Mouse (Mus musculus): ENCODE results near the gene Misp.

The Misp gene

GRCm38 (mm10) chr10:79873715-79874289 is 53.0 kb downstream of the Misp start:
- DNase-seq (ENCODE audit: low read depth, low spot score), result no peak

- DNase-seq (ENCODE audit: low read depth, low spot score), result no peak
These were observed 53.6 kb downstream of the Misp start, which contains the start of the genes Prtn3 and Plppr3 for GRCm38 (mm10) chr10:79874290-79874862. Gene Prtn3, plus strand, starts transcription at chr10:79874476. Gene Plppr3, minus strand, starts transcription at chr10:79874634.

GRCm38 (mm10) chr10:79877174-79877573 is 56.4 kb downstream of the Misp start:
- DNase-seq (ENCODE audit: low read depth, low spot score), result no peak

DNA sequence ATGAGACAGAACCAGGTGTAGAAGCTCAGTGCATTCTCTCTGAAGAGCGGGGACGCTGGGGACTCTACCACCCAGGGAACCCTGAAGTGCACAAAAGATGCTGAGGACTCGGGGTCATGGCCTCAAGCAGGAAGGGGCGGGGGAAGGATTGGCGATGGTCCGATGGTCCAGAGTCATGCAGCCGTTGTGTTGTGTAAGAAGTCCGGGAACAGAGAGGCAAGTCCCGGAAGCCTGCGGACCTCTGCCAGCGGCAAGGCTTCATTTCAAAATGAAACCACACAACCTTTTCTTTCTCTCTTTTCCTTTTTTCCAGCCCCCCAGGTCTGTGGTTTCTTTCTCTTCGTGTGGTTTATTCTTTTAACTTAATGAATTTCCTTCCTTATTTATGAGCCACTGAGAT is 57.0 kb downstream of the Misp start:
- DNase-seq (ENCODE audit: low read depth, low spot score), result no peak

DNA sequence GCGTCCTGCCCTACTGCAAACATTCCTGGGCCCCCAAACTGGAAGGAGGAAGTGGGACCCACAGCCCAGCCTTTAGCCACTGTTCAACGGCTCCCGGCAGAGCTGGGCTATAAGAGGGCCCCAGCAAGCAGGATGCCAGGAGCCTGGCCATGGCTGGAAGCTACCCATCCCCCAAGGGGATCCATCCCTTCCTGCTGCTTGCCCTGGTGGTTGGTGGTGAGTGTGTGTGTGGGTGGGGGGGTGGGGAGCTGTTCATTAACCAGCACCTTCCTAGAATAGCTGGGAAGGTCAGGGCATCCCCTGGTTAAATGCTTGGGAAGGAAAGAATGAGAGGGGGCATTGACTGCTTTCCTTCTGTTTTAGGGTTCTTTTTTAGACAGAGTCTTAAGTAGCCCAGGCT is 58.7 kb downstream of the Misp start:
- no peak for DNase-seq (ENCODE audit: low read depth, low spot score)

Measured in telencephalon, adult 2 months (tissue).